Comparison of ENCODE assay signal across 13 mouse cellular contexts in genomic region chr4:57834141-57834540, GRCm38 (mm10).
A peak's percentile ranks its signal among the peaks of the same experiment; 100 is the strongest.
DNase-seq lines count a peak whose midpoint lies in the region; ATAC-seq lines count a peak whose summit lies in the region.
"Had no signal": no experiment of that assay in that cellular context is flagged by ENCODE, and none has a peak within 500 bp of the region (broad histone marks: within the 10 kb centered on the region; RNA-seq: fewer than 3 reads in every experiment).

No protein-coding gene starts in this region.

- 53% methylated on average over 4 of the region's 4 CpGs for WGBS in kidney, embryonic 16.5 days
- WGBS in lung, embryonic 15.5 days = 35% methylated on average over 4 of the region's 4 CpGs
- WGBS in midbrain, embryonic 16.5 days = 88% methylated on average over 4 of the region's 4 CpGs

- no peak overlapping the region for H3K4me3 ChIP-seq in kidney, embryonic 16.5 days (ENCODE audit: low read length)
- no peak overlapping the region for H3K4me3 ChIP-seq in lung, embryonic 15.5 days
- no peak overlapping the region for H3K4me3 ChIP-seq in midbrain, embryonic 16.5 days (ENCODE audit: low read depth, low read length)
- H3K4me3 ChIP-seq: hindbrain, embryonic 13.5 days; limb, embryonic 13.5 days; megakaryocyte, embryonic 14.5 days had no signal

- H3K27ac ChIP-seq in kidney, embryonic 16.5 days (ENCODE audit: low read length) = no peak overlapping the region
- peak overlapping the region; percentile 66 for H3K27ac ChIP-seq in lung, embryonic 15.5 days
- no peak overlapping the region for H3K27ac ChIP-seq in midbrain, embryonic 16.5 days (ENCODE audit: low read length)
- H3K27ac ChIP-seq: hindbrain, embryonic 13.5 days; limb, embryonic 13.5 days had no signal

- H3K4me2 ChIP-seq in kidney, embryonic 16.5 days (replicated peaks; ENCODE audit: low read depth, low read length) = no peak overlapping the region
- H3K4me2 ChIP-seq in lung, embryonic 15.5 days = no peak overlapping the region
- H3K4me2 ChIP-seq in midbrain, embryonic 16.5 days (ENCODE audit: low read length) = no peak overlapping the region
- H3K4me2 ChIP-seq: hindbrain, embryonic 13.5 days; limb, embryonic 13.5 days had no signal

- H3K27me3 ChIP-seq in kidney, embryonic 16.5 days (ENCODE audit: insufficient read depth, low read length) = no peaks in the 10 kb centered on the region
- H3K27me3 ChIP-seq in lung, embryonic 15.5 days = no peaks in the 10 kb centered on the region
- H3K27me3 ChIP-seq in midbrain, embryonic 16.5 days (ENCODE audit: control insufficient read depth, insufficient read depth, low read depth, low read length) = no peaks in the 10 kb centered on the region
- H3K27me3 ChIP-seq: hindbrain, embryonic 13.5 days; limb, embryonic 13.5 days had no signal

- ATAC-seq in kidney, embryonic 16.5 days (ENCODE audit: low FRiP score, low TSS enrichment) = 0 out of 2 replicates have a peak, but pooled peaks have one; percentile 37
- peak; percentile 67 for ATAC-seq in lung, embryonic 15.5 days (ENCODE audit: borderline replicate concordance, extremely low read depth, low FRiP score, low TSS enrichment)
- no peak for ATAC-seq in midbrain, embryonic 16.5 days

- peaks cover 20% of the 10 kb centered on the region for H3K4me1 ChIP-seq in kidney, embryonic 16.5 days (ENCODE audit: insufficient read depth, low read length)
- H3K4me1 ChIP-seq in lung, embryonic 15.5 days = peaks cover 36% of the 10 kb centered on the region
- no peaks in the 10 kb centered on the region for H3K4me1 ChIP-seq in midbrain, embryonic 16.5 days (ENCODE audit: control insufficient read depth, insufficient read depth, low read length)

- no peak overlapping the region for H3K9ac ChIP-seq in kidney, embryonic 16.5 days (replicated peaks; ENCODE audit: low read length)
- H3K9ac ChIP-seq in lung, embryonic 15.5 days = no peak overlapping the region
- H3K9ac ChIP-seq in midbrain, embryonic 16.5 days (ENCODE audit: low read depth, low read length) = no peak overlapping the region
- H3K9ac ChIP-seq: hindbrain, embryonic 13.5 days; limb, embryonic 13.5 days had no signal

- DNase-seq in kidney, adult 11 months = no peak
- DNase-seq in R1 (ENCODE audit: low read depth, low spot score) = peak; percentile 99
- DNase-seq in thymus, postnatal 0 days (ENCODE audit: low spot score) = peak; percentile 62
- no peak for DNase-seq in right cerebral cortex, postnatal 25 days
- DNase-seq in cerebellum, adult 11-12 months = no peak
- DNase-seq: cerebellum, adult 9-10 months had no signal

- no peaks in the 10 kb centered on the region for H3K9me3 ChIP-seq in kidney, embryonic 16.5 days (ENCODE audit: low read length)
- H3K9me3 ChIP-seq in lung, embryonic 15.5 days = no peaks in the 10 kb centered on the region
- no peaks in the 10 kb centered on the region for H3K9me3 ChIP-seq in midbrain, embryonic 16.5 days (replicated peaks; ENCODE audit: control insufficient read depth, low read length, poor library complexity, severe bottlenecking)
- H3K9me3 ChIP-seq: hindbrain, embryonic 13.5 days; limb, embryonic 13.5 days; megakaryocyte, embryonic 14.5 days had no signal

- H3K36me3 ChIP-seq in kidney, embryonic 16.5 days (ENCODE audit: insufficient read depth, low read length) = no peaks in the 10 kb centered on the region
- H3K36me3 ChIP-seq in lung, embryonic 15.5 days = no peaks in the 10 kb centered on the region
- H3K36me3 ChIP-seq in midbrain, embryonic 16.5 days (ENCODE audit: control insufficient read depth, insufficient read depth, low read length) = no peaks in the 10 kb centered on the region
- H3K36me3 ChIP-seq: G1E; hindbrain, embryonic 13.5 days; limb, embryonic 13.5 days had no signal

Comparison
In these comparisons a context has a peak if more than half of its experiments do, and no peak if none do; other contexts are left out.
1. DNase-seq: peak in R1 (single experiment) and thymus, postnatal 0 days (single experiment); none in kidney, adult 11 months (single experiment), right cerebral cortex, postnatal 25 days (single experiment) and cerebellum, adult 11-12 months (single experiment).